Mouse (Mus musculus): ENCODE results near the gene Dhx29.

- TF ChIP-seq CTCF (IDR thresholded peaks at IDR 0.05; ENCODE audit: low read depth, low read length) (no peak), POLR2A (IDR thresholded peaks at IDR 0.05; ENCODE audit: insufficient read depth, low read length) (no peak)
These were observed 6.3 kb upstream of the Dhx29 start for GRCm38 (mm10) chr13:112920906-112921305.
